In the genomic region with DNA sequence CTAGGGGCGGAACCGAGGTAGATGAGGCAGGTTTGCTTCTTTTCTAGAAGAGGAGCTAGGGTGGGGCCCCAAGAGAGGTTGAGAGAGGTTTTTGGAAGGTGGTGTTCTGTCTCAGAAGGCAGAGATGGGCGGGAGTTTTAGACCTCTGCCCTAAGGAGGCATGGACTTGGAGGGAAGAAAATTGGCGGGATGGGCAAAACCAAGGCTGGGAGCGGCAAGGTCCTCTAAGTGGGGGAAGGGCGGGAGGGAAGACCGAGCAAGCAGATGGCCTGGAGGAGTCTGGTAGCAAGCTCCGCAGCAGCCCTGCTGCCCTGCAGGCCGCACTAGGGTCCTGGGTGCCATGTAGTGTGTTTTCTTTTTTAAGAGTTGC, we compare ENCODE assay signal across 8 mouse cellular contexts. TPM values are rescaled to one million over a fixed set of nuclear protein-coding genes. Genes with fewer than 3 reads are reported as not detected.
DNase-seq lines count a peak whose midpoint lies in the region; ATAC-seq and TF ChIP-seq lines count a peak whose summit lies in the region.

No protein-coding gene starts in this region.

- 0 out of 2 replicates have a peak, but pooled peaks have one; percentile 57 for ATAC-seq in hindbrain, embryonic 14.5 days (ENCODE audit: low FRiP score)
- no peak for ATAC-seq in midbrain, embryonic 14.5 days (ENCODE audit: low FRiP score, low TSS enrichment)

- 0 out of 2 replicates have a peak, but pooled peaks cover 3% of the 10 kb centered on the region for H3K4me1 ChIP-seq in kidney, adult 2 months (ENCODE audit: control insufficient read depth, insufficient read depth, low read length)
- H3K4me1 ChIP-seq in bone marrow macrophage, adult 2 months (ENCODE audit: control insufficient read depth, insufficient read depth, low read length) = peaks cover 3% of the 10 kb centered on the region; the same call in 1 of the 2 replicates
- H3K4me1 ChIP-seq in hindbrain, embryonic 14.5 days (replicated peaks; ENCODE audit: control insufficient read depth, insufficient read depth, low read length) = 0 out of 2 replicates have a peak, but pooled peaks cover 8% of the 10 kb centered on the region
- H3K4me1 ChIP-seq in midbrain, embryonic 14.5 days (ENCODE audit: control insufficient read depth, insufficient read depth, low read length) = peaks cover 6% of the 10 kb centered on the region; the same call in 1 of the 2 replicates

- H3K4me2 ChIP-seq in hindbrain, embryonic 14.5 days (replicated peaks) = peak overlapping the region; percentile 58
- H3K4me2 ChIP-seq in midbrain, embryonic 14.5 days (ENCODE audit: low read length) = peak overlapping the region; percentile 56

- H3K4me3 ChIP-seq in kidney, adult 2 months (ENCODE audit: insufficient read depth, low read depth, low read length) = peak overlapping the region; percentile 49
- peak overlapping the region; percentile 53 for H3K4me3 ChIP-seq in bone marrow macrophage, adult 2 months (ENCODE audit: insufficient read depth, low read length)
- H3K4me3 ChIP-seq in hindbrain, embryonic 14.5 days (replicated peaks; ENCODE audit: low read length) = peak overlapping the region; percentile 51
- H3K4me3 ChIP-seq in midbrain, embryonic 14.5 days (replicated peaks; ENCODE audit: low read depth, low read length) = peak overlapping the region; percentile 53

- no peak overlapping the region for H3K27ac ChIP-seq in kidney, adult 2 months (ENCODE audit: insufficient read depth, low read depth, low read length)
- no peak overlapping the region for H3K27ac ChIP-seq in bone marrow macrophage, adult 2 months (ENCODE audit: insufficient read depth, low read depth, low read length)
- H3K27ac ChIP-seq in hindbrain, embryonic 14.5 days = no peak overlapping the region; the same call in 1 of the 2 replicates
- 0 out of 2 replicates have a peak overlapping the region, but pooled peaks have one; percentile 17 for H3K27ac ChIP-seq in midbrain, embryonic 14.5 days (replicated peaks; ENCODE audit: low read depth, low read length)

- WGBS in kidney, adult 2 months = 2% methylated on average over 9 of the region's 9 CpGs
- 0% methylated on average over 9 of the region's 9 CpGs for WGBS in hindbrain, embryonic 14.5 days
- 1% methylated on average over 9 of the region's 9 CpGs for WGBS in midbrain, embryonic 14.5 days

- peak overlapping the region; percentile 16; the same call in 1 of the 2 replicates for H3K9ac ChIP-seq in hindbrain, embryonic 14.5 days
- no peak overlapping the region; the same call in 1 of the 2 replicates for H3K9ac ChIP-seq in midbrain, embryonic 14.5 days (replicated peaks; ENCODE audit: low read length)

- H3K36me3 ChIP-seq in kidney, adult 2 months (ENCODE audit: control insufficient read depth, insufficient read depth, low read length) = no peaks in the 10 kb centered on the region
- H3K36me3 ChIP-seq in hindbrain, embryonic 14.5 days (replicated peaks; ENCODE audit: control insufficient read depth, insufficient read depth) = no peaks in the 10 kb centered on the region
- H3K36me3 ChIP-seq in midbrain, embryonic 14.5 days (ENCODE audit: control insufficient read depth, insufficient read depth, low read length) = no peaks in the 10 kb centered on the region

- no peaks in the 10 kb centered on the region for H3K9me3 ChIP-seq in hindbrain, embryonic 14.5 days (ENCODE audit: control insufficient read depth, low read length)
- no peaks in the 10 kb centered on the region for H3K9me3 ChIP-seq in midbrain, embryonic 14.5 days (ENCODE audit: control insufficient read depth, low read length)

- no peaks in the 10 kb centered on the region for H3K27me3 ChIP-seq in kidney, adult 2 months (replicated peaks; ENCODE audit: control insufficient read depth, insufficient read depth, low read length)
- H3K27me3 ChIP-seq in hindbrain, embryonic 14.5 days (ENCODE audit: control insufficient read depth, insufficient read depth, low read length) = no peaks in the 10 kb centered on the region
- H3K27me3 ChIP-seq in midbrain, embryonic 14.5 days (ENCODE audit: control insufficient read depth, insufficient read depth, low read length) = no peaks in the 10 kb centered on the region

- TF ChIP-seq POLR2A in kidney, adult 2 months (IDR thresholded peaks at IDR 0.05; ENCODE audit: low read depth, low read length) = no peak
- no peak for TF ChIP-seq POLR2A in bone marrow macrophage, adult 2 months (IDR thresholded peaks at IDR 0.05; ENCODE audit: borderline replicate concordance, low read depth, low read length)

- TF ChIP-seq CTCF in kidney, adult 2 months (conservative IDR thresholded peaks at IDR 0.05; ENCODE audit: insufficient read depth, insufficient read length, low read depth, low read length) = no peak
- no peak for TF ChIP-seq CTCF in bone marrow macrophage, adult 2 months (IDR thresholded peaks at IDR 0.05; ENCODE audit: low read depth, low read length)

- no peak for DNase-seq in kidney, adult 2 months
- DNase-seq in kidney, adult 18-20 months = no peak
- no peak for DNase-seq in hindbrain, embryonic 14.5 days (ENCODE audit: low spot score)
- DNase-seq in midbrain, embryonic 14.5 days = no peak
- DNase-seq in right cerebral cortex, postnatal 14 days = no peak
- DNase-seq in layer of hippocampus, adult 11-12 months (ENCODE audit: low spot score) = no peak
- DNase-seq in adrenal gland, postnatal 14 days = no peak

RNA-seq across cellular contexts. Expression of a gene that starts 53.5 kb away (rescaled TPM):
- polyA plus RNA-seq in kidney, adult 2 months (2012; rRNA removed) = 25.7 and 29.3 TPM in 2 replicates
- 0.54 TPM in 1 of 2 replicates, not detected in the other for polyA plus RNA-seq in bone marrow macrophage, adult 2 months (2012; ENCODE audit: insufficient read depth, insufficient read length, missing spikeins)
- polyA plus RNA-seq in hindbrain, embryonic 14.5 days (2014; fragmentation: Nextera tagmentation; extraction: Ambion mirVana) = 20.9 and 22.9 TPM in 2 replicates
- 25.7 and 76.6 TPM in 2 replicates for polyA plus RNA-seq in midbrain, embryonic 14.5 days (2014; fragmentation: Nextera tagmentation; extraction: Ambion mirVana)
- total RNA-seq in adrenal gland, postnatal 14 days (2021) = 6.6 and 7.4 TPM in 2 replicates

Comparison
In these comparisons a context has a peak if more than half of its experiments do, and no peak if none do; other contexts are left out.
1. RNA of a gene that starts 53.5 kb away (polyA plus RNA-seq): 25.7 to 76.6 TPM in midbrain, embryonic 14.5 days, 25.7 to 29.3 TPM in kidney, adult 2 months and 20.9 to 22.9 TPM in hindbrain, embryonic 14.5 days; 0.54 TPM in bone marrow macrophage, adult 2 months; every median in the first group is over 10 times any median in the second.
2. Peak in every context shown above with its lines, with median percentiles within 50 percentile points of each other: H3K4me3 ChIP-seq.